Mouse (Mus musculus) telencephalon, adult 2 months (tissue): ENCODE results near the gene Scd3.
A peak's percentile ranks its signal among the peaks of the same experiment; 100 is the strongest.
"Not testable (repeated sequence)": the region's sequence is repeated elsewhere in the genome, so short reads cannot be mapped to it uniquely, and the experiment has no call there.

Source experiments
- DNase-seq: peaks from one replicate; pipeline ENCODE4 v3.0.0-alpha.2; 2011; ENCODE audit warnings: low read depth, low spot score

The Scd3 gene

GRCm38 (mm10) chr19:44267499-44268002 lies 64.5 kb downstream of the Scd3 start:
- no peak for DNase-seq

DNA sequence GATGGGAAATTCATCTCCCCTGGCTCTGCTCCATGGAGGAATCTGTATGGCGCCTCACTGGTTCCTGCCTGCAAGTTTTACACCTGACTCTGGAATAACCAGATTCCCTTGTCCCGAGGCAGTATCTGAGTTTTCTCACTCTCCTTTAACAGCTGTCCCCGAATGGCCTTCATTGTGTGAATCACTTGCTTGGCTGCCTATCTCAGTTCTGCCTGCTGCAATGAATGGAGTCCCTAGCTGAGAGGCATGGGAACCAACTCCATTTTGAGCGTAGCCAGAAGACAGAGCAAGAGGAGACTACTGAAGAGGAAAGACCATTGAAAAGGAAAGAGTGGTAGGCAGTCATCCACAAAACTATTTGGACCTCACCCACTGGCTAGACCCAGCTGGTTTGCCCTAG lies 70.6 kb downstream of the Scd3 start:
- no peak for DNase-seq

DNA sequence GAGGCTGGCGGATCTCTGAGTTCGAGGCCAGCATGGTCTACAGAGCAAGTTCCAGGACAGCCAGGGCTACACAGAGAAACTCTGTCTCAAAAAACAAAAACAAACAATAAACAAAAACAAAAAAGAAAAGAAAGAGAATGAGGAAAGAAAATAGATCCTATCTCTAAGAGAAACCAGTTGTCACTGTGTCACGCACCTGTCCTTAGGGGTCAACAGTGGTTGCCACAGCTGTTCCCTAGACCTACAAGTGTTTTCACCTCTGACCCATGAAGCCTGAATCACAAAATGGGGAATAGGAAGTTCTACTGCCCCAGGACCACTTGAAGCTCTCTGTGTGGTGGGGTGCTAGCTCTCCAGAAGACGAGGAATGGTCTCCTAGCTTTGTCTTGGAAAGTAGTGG lies 71.4 kb downstream of the Scd3 start:
- no peak for DNase-seq

DNA sequence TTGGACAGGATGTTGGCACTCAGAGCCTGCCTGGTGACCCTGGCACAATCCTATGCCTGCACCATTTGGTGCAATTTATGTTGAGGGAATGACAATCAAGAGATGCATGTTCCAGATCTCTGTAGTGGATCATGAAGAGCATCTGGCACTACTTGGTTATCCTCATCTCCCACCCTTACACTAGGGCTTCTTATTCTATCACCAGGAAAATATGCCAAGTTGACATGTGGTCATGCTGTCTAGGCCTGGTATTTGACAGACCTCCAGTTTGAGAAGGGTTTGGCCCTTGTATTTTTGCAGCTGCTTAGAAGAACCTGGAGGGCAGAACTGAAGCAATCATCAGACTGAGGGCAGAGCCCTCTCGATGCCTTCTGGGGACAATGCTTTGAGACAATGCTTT lies 72.3 kb downstream of the Scd3 start:
- no peak for DNase-seq

- DNase-seq, result no peak
Observed at GRCm38 (mm10) chr19:44276861-44277260, 73.8 kb downstream of the Scd3 start.

- DNase-seq, result no peak
Observed at GRCm38 (mm10) chr19:44277931-44278330, 74.9 kb downstream of the Scd3 start.

- DNase-seq, result no peak
Observed at GRCm38 (mm10) chr19:44280755-44281154, 77.7 kb downstream of the Scd3 start.

- not testable (repeated sequence) for DNase-seq
Observed at GRCm38 (mm10) chr19:44281825-44282447, 78.9 kb downstream of the Scd3 start.

- DNase-seq, result no peak
Observed at GRCm38 (mm10) chr19:44282534-44283156, 79.6 kb downstream of the Scd3 start.

GRCm38 (mm10) chr19:44283157-44284024 lies 80.3 kb downstream of the Scd3 start:
- no peak for DNase-seq

- DNase-seq, result peak; percentile 90
Observed at GRCm38 (mm10) chr19:44284025-44284695, 81.1 kb downstream of the Scd3 start.

DNA sequence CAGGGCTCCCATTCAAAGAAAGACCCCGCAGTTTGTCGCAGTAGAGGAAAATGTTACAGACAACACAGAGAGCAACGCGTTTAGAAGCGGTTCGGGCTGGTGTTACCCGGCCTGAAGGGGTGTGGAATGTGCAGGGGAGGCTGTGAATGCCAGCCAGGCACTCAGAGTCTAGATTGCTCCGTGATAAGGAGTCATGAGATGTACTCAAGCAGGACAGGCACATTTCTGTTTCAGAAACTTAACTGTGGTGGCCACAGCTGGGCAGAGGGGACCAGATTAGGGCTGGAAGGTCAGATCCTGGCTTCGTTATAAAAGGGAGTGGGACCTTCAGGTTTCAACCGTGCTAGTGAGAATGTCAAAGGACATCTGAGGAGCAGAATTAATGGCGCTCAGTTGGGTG lies 81.7 kb downstream of the Scd3 start:
- DNase-seq, result no peak

DNA sequence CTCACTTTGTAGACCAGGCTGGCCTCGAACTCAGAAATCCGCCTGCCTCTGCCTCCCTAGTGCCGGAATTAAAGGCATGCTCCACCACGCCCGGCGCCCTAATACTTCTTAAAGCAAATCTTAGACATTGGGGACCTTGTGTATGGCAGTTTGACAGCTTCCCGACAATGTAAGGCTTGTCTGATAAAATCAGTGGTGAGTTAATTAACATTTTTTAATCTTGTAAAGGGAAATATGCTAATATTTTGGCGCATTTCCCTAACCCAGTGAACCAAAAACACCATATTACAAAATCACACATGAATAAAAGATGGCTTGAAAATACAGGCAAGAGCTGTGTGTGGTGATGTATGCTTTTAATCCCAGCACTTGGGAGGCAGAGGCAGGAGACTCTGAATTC lies 82.5 kb downstream of the Scd3 start:
- DNase-seq, result no peak

DNA sequence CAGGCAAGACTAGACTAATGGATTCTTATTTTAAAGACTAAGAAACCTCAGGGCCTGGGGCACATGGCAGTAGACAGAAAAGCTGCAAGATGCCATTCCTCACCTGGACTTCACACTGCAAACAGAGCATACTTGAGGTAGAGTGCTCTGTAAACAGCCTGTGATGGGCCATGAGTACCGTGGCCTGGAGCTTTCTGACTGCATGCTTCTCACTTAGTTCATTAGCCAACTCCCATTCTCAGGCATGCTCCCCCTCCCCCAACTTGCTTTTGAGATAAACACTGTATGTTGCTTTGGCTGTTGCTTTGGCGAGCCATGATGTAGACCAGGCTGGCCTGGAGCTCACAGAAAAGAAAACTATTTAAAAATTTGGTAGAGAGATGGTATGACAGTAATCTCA lies 83.0 kb downstream of the Scd3 start:
- no peak for DNase-seq

GRCm38 (mm10) chr19:44287415-44288110 lies 84.5 kb downstream of the Scd3 start:
- no peak for DNase-seq

DNA sequence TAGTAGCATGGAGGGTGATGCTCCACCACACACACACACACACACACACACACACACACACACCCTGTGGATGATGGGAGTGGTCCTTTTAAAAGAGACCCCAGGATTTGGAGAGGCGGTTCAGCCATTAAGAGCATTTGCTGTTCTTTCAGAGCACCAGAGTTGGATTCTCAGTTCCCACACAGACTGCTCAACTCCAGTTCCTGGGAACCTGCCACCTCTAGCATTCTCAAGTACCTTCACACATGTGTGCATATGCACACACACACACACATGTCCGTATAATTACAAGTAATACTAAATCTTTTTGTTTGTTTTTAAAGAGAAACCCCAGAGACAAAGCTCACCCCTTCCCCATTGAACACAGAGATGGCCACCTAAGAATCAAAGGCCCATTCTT lies 89.0 kb downstream of the Scd3 start:
- DNase-seq, result no peak

- no peak for DNase-seq
Observed at GRCm38 (mm10) chr19:44292483-44292882, 89.4 kb downstream of the Scd3 start.

- no peak for DNase-seq
Observed at GRCm38 (mm10) chr19:44292941-44293768, 90.1 kb downstream of the Scd3 start, which contains the start of gene Scd2. Scd2 (plus strand) TSS chr19:44293674.
